Mouse (Mus musculus) heart, embryonic 12.5 days (tissue): Measurements from ENCODE around the gene Patj. TPM values are rescaled to one million over a fixed set of nuclear protein-coding genes. Genes with fewer than 3 reads are reported as not detected.

Source experiments
- ATAC-seq: fragments of 200-750 bp; cut with Nextera tagmentation; 2 replicates; pipeline ENCODE4 v1.8.0; 2017; ENCODE audit warnings: moderate TSS enrichment, moderate library complexity; ENCODE audit not compliant: insufficient number of reproducible peaks, low FRiP score
- H3K27ac ChIP-seq: fragments of 300-500 bp; sonication (generic); 2 replicates; pipeline ENCODE4 v1.5.1; 2016; ENCODE audit warnings: mild to moderate bottlenecking, moderate library complexity; ENCODE audit not compliant: poor library complexity, severe bottlenecking
- H3K27me3 ChIP-seq: fragments of 300-500 bp; sonication (generic); replicated peaks from 2 replicates; pipeline ENCODE4 v1.6.1; 2016; ENCODE audit warnings: mild to moderate bottlenecking, moderate library complexity
- H3K36me3 ChIP-seq: fragments of 300-500 bp; sonication (generic); 2 replicates; pipeline ENCODE4 v1.6.1; 2016; ENCODE audit warnings: mild to moderate bottlenecking, moderate library complexity
- H3K4me1 ChIP-seq: fragments of 300-500 bp; sonication (generic); replicated peaks from 2 replicates; pipeline ENCODE4 v1.6.1; 2016; ENCODE audit warnings: mild to moderate bottlenecking
- H3K4me2 ChIP-seq: fragments of 300-500 bp; sonication (generic); 2 replicates; pipeline ENCODE4 v1.6.1; 2016; ENCODE audit warnings: mild to moderate bottlenecking, moderate library complexity
- H3K4me3 ChIP-seq: fragments of 300-500 bp; sonication (generic); 2 replicates; pipeline ENCODE4 v1.5.1; 2016; ENCODE audit warnings: mild to moderate bottlenecking
- H3K9ac ChIP-seq: fragments of 300-500 bp; sonication (generic); 2 replicates; pipeline ENCODE4 v1.6.1; 2016; ENCODE audit warnings: mild to moderate bottlenecking, moderate library complexity
- H3K9me3 ChIP-seq: fragments of 300-500 bp; sonication (generic); replicated peaks from 2 replicates; pipeline ENCODE4 v1.6.1; 2016; ENCODE audit warnings: mild to moderate bottlenecking, moderate library complexity
- WGBS: fragments of 180-500 bp; shearing (Covaris S2); methylation state at CpG from one replicate; pipeline ENCODE4 v1.1.7; 2016; 5-methylcytosine and 5-hydroxymethylcytosine counted together
- polyA plus RNA-seq: library from polyadenylated mRNA; unstranded; fragments of >200 nt; fragmentation: Nextera tagmentation; extraction: Ambion mirVana; gene quantifications from 2 replicates; pipeline ENCODE4 v1.2.1, GENCODE M21; 2016

The Patj gene
- polyA plus RNA-seq, 1 experiment from 2014 or later, result 14.8 TPM

GRCm38 (mm10) chr4:98577957-98578541 is 182.5 kb downstream of the Patj start:
- Histone ChIP-seq H3K9me3 (no peaks in the 10 kb centered on the region), H3K4me2 (no peak overlapping the region), H3K4me1 (0 out of 2 replicates have a peak, but pooled peaks cover 4% of the 10 kb centered on the region), H3K4me3 (no peak overlapping the region), H3K9ac (no peak overlapping the region), H3K27me3 (no peaks in the 10 kb centered on the region), H3K27ac (no peak overlapping the region), H3K36me3 (no peaks in the 10 kb centered on the region)
- 75% methylated on average over 3 of the region's 3 CpGs for WGBS
- ATAC-seq, result no peak

GRCm38 (mm10) chr4:98581456-98581855 is 185.9 kb downstream of the Patj start:
- Histone ChIP-seq H3K27me3 (no peaks in the 10 kb centered on the region), H3K36me3 (no peaks in the 10 kb centered on the region), H3K9ac (no peak overlapping the region), H3K4me2 (no peak overlapping the region), H3K4me3 (no peak overlapping the region), H3K9me3 (no peaks in the 10 kb centered on the region), H3K27ac (no peak overlapping the region), H3K4me1 (0 out of 2 replicates have a peak, but pooled peaks cover 4% of the 10 kb centered on the region)
- no peak for ATAC-seq
- 76% methylated on average over 8 of the region's 8 CpGs for WGBS

- ATAC-seq, result no peak
- H3K27me3 ChIP-seq, result no peaks in the 10 kb centered on the region
- H3K9ac ChIP-seq, result no peak overlapping the region
- H3K9me3 ChIP-seq, result no peaks in the 10 kb centered on the region
- H3K36me3 ChIP-seq, result no peaks in the 10 kb centered on the region
- no peaks in the 10 kb centered on the region for H3K4me1 ChIP-seq
- H3K27ac ChIP-seq, result no peak overlapping the region
- no peak overlapping the region for H3K4me3 ChIP-seq
- H3K4me2 ChIP-seq, result no peak overlapping the region
- WGBS, result 75% methylated on average over 5 of the region's 5 CpGs
These were observed 188.4 kb downstream of the Patj start for GRCm38 (mm10) chr4:98584023-98584422.

- Histone ChIP-seq H3K9me3 (no peaks in the 10 kb centered on the region), H3K4me1 (no peaks in the 10 kb centered on the region), H3K4me2 (no peak overlapping the region), H3K36me3 (no peaks in the 10 kb centered on the region), H3K27ac (no peak overlapping the region), H3K9ac (no peak overlapping the region), H3K4me3 (no peak overlapping the region), H3K27me3 (no peaks in the 10 kb centered on the region)
- no peak for ATAC-seq
- WGBS, result 67% methylated on average over 4 of the region's 4 CpGs
These were observed 190.7 kb downstream of the Patj start for GRCm38 (mm10) chr4:98586303-98586702.

- H3K27me3 ChIP-seq, result no peaks in the 10 kb centered on the region
- WGBS, result 76% methylated on average over 2 of the region's 2 CpGs
- no peak overlapping the region for H3K27ac ChIP-seq
- H3K4me1 ChIP-seq, result no peaks in the 10 kb centered on the region
- ATAC-seq, result no peak
- no peaks in the 10 kb centered on the region for H3K36me3 ChIP-seq
- H3K9me3 ChIP-seq, result no peaks in the 10 kb centered on the region
- no peak overlapping the region for H3K4me2 ChIP-seq
- no peak overlapping the region for H3K9ac ChIP-seq
- H3K4me3 ChIP-seq, result no peak overlapping the region
These were observed 192.1 kb downstream of the Patj start for GRCm38 (mm10) chr4:98587686-98588085.

DNA sequence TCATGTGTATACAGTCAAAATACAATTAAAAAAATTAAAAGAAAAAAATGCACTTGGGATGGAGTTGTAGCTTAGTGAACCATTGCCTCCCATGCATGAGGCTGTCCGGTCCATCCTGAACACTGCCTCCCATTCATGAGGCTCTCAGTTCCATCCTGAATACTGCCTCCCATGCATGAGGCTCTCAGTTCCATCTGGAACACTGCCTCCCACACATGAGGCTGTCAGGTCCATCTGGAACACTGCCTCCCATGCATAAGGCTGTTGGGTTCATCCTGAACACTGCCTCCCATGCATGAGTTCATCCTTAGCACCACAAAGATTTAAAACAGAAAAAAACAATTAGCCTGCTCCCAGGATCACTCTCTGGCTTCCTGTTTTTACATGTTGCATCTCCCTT is 198.4 kb downstream of the Patj start:
- Histone ChIP-seq H3K27me3 (no peaks in the 10 kb centered on the region), H3K27ac (no peak overlapping the region), H3K4me3 (no peak overlapping the region), H3K36me3 (no peaks in the 10 kb centered on the region), H3K4me2 (no peak overlapping the region), H3K9ac (no peak overlapping the region), H3K4me1 (peaks cover 4% of the 10 kb centered on the region; the same call in 1 of the 2 replicates), H3K9me3 (no peaks in the 10 kb centered on the region)
- WGBS, result 71% methylated on average over 1 of the region's 1 CpGs
- ATAC-seq, result no peak

DNA sequence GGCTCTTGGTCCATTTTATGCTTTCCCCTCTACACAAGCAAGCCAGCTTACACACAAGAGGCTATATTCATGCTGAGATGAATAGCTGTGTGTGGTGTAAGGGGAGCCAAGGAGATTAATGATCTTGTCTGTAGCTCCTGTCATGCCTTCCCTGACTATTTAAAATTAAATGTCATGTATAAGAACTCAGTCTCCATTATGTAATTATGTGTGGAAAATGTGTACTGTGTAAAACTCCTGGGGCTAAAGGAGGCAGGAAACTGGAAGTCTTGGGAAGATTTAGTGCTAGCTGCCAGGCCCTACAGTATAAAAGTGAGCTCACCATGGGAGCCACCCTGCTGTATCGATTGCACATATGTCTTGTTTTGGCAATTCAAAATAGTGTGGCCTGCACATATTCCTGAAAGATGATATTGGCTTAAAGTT is 203.0 kb downstream of the Patj start:
- ATAC-seq, result no peak
- Histone ChIP-seq H3K36me3 (no peaks in the 10 kb centered on the region), H3K9me3 (no peaks in the 10 kb centered on the region), H3K4me3 (no peak overlapping the region), H3K4me2 (no peak overlapping the region), H3K27ac (no peak overlapping the region), H3K4me1 (peaks cover 11% of the 10 kb centered on the region), H3K9ac (no peak overlapping the region), H3K27me3 (no peaks in the 10 kb centered on the region)
- 79% methylated on average over 1 of the region's 1 CpGs for WGBS

GRCm38 (mm10) chr4:98599358-98599757 is 203.8 kb downstream of the Patj start:
- H3K9me3 ChIP-seq, result no peaks in the 10 kb centered on the region
- H3K4me3 ChIP-seq, result no peak overlapping the region
- no peak overlapping the region for H3K4me2 ChIP-seq
- H3K4me1 ChIP-seq, result peaks cover 11% of the 10 kb centered on the region
- 62% methylated on average over 6 of the region's 6 CpGs for WGBS
- no peak for ATAC-seq
- H3K36me3 ChIP-seq, result no peaks in the 10 kb centered on the region
- no peaks in the 10 kb centered on the region for H3K27me3 ChIP-seq
- H3K9ac ChIP-seq, result no peak overlapping the region
- no peak overlapping the region for H3K27ac ChIP-seq

GRCm38 (mm10) chr4:98603131-98603530 is 207.5 kb downstream of the Patj start:
- Histone ChIP-seq H3K9me3 (no peaks in the 10 kb centered on the region), H3K27ac (no peak overlapping the region), H3K27me3 (no peaks in the 10 kb centered on the region), H3K4me2 (no peak overlapping the region), H3K4me1 (peaks cover 6% of the 10 kb centered on the region; the same call in 1 of the 2 replicates), H3K36me3 (no peaks in the 10 kb centered on the region), H3K9ac (no peak overlapping the region), H3K4me3 (no peak overlapping the region)
- no peak for ATAC-seq
- 62% methylated on average over 6 of the region's 6 CpGs for WGBS

DNA sequence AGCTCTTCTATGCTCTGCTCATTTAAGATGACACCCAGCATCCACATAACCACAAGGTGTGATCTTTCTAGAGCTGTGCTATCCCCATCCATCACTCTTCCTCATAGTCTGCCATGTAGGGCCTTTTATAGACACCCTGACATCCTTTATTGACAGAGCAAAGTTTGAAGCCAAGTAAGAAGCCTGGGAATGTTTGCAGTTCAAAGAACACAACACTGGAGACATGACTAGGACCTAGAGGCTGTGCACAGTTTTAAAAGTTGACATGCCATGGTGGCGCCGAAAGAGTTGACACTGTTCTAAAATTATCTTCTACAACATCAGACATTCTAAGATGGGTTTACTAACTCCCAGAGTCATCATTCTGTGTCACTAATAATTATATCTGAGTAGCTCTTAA is 214.9 kb downstream of the Patj start:
- no peaks in the 10 kb centered on the region for H3K27me3 ChIP-seq
- no peaks in the 10 kb centered on the region for H3K36me3 ChIP-seq
- H3K9me3 ChIP-seq, result no peaks in the 10 kb centered on the region
- no peak overlapping the region for H3K27ac ChIP-seq
- H3K4me3 ChIP-seq, result no peak overlapping the region
- H3K4me2 ChIP-seq, result no peak overlapping the region
- H3K4me1 ChIP-seq, result peaks cover 8% of the 10 kb centered on the region
- ATAC-seq, result no peak
- no peak overlapping the region for H3K9ac ChIP-seq
- WGBS, result 74% methylated on average over 2 of the region's 2 CpGs

DNA sequence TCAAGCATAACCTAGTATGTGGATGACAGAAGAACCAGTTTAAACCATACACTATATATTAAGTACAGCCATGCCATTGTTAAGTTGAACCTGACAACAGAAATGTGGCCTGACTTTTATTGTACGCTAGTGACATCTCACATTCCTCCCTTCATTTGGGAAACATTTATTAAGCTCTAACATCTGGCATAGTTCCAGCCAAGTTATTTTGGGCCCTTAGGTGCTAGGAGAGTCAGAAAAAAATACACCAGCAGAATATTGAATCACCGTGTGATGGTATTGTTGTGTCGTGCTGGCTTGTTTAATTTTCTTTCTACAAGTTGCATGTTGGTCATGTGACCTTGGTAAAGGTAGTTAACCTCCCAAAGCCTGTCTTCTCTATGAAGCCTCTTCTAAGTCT is 218.8 kb downstream of the Patj start:
- Histone ChIP-seq H3K4me1 (peaks cover 8% of the 10 kb centered on the region), H3K36me3 (no peaks in the 10 kb centered on the region), H3K4me3 (no peak overlapping the region), H3K27ac (peak overlapping the region; percentile 67), H3K27me3 (no peaks in the 10 kb centered on the region), H3K9me3 (no peaks in the 10 kb centered on the region), H3K9ac (no peak overlapping the region), H3K4me2 (no peak overlapping the region)
- WGBS, result 56% methylated on average over 3 of the region's 3 CpGs
- no peak for ATAC-seq

DNA sequence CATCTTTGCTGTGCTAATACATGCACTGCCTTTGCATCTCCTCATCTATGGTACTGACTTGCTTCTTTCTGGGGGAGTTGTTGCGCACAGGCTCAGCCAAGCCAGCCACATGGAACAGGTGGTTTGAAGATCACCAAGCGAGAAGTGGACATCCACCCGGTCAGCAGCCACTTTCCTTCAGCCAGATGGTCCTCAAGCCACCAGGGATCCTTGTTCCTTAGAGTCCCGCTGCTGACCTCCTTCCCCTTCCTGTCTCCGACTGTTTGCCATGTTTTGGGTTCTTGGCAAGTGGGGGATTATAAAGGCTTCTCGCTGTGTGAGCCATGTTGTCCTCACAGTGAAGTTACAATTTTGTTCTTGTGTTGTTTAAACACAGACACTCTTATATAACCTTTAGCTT is 223.6 kb downstream of the Patj start:
- 74% methylated on average over 6 of the region's 6 CpGs for WGBS
- ATAC-seq, result no peak
- Histone ChIP-seq H3K9me3 (no peaks in the 10 kb centered on the region), H3K27ac (no peak overlapping the region), H3K4me1 (peaks cover 21% of the 10 kb centered on the region), H3K9ac (no peak overlapping the region), H3K4me3 (no peak overlapping the region), H3K4me2 (no peak overlapping the region), H3K36me3 (no peaks in the 10 kb centered on the region), H3K27me3 (no peaks in the 10 kb centered on the region)
